Mouse (Mus musculus) forebrain, embryonic 14.5 days (tissue): ENCODE measurements around the gene Anks1b. TPM values are rescaled to one million over a fixed set of nuclear protein-coding genes. Genes with fewer than 3 reads are reported as not detected.

Source experiments
- ATAC-seq: fragments of 200-750 bp; cut with Nextera tagmentation; 2 replicates; pipeline ENCODE4 v1.8.0; 2017; ENCODE audit warnings: mild to moderate bottlenecking, moderate library complexity
- DNase-seq: peaks from one replicate; pipeline ENCODE4 v3.0.0-alpha.2; 2015; ENCODE audit warnings: low spot score
- H3K27ac ChIP-seq: fragments of 300-500 bp; sonication (generic); 2 replicates; pipeline ENCODE4 v1.5.1; 2014; ENCODE audit warnings: low read depth, mild to moderate bottlenecking, control low read depth, low read length, moderate library complexity
- H3K27me3 ChIP-seq: fragments of 300-500 bp; sonication (generic); replicated peaks from 2 replicates; pipeline ENCODE4 v1.6.1; 2014; ENCODE audit warnings: low read length, control low read depth, mixed read lengths; ENCODE audit not compliant: control insufficient read depth, insufficient read depth
- H3K36me3 ChIP-seq: fragments of 300-500 bp; sonication (generic); 2 replicates; pipeline ENCODE4 v1.6.1; 2014; ENCODE audit warnings: low read length, control low read depth; ENCODE audit not compliant: control insufficient read depth, insufficient read depth
- H3K4me1 ChIP-seq: fragments of 300-500 bp; sonication (generic); 2 replicates; pipeline ENCODE4 v1.6.1; 2014; ENCODE audit warnings: antibody characterized with exemption, low read length, control low read depth; ENCODE audit not compliant: control insufficient read depth, insufficient read depth
- H3K4me2 ChIP-seq: fragments of 300-500 bp; sonication (generic); 2 replicates; pipeline ENCODE4 v1.6.1; 2014; ENCODE audit warnings: mild to moderate bottlenecking, control low read depth, low read length
- H3K4me3 ChIP-seq: fragments of 300-500 bp; sonication (generic); 2 replicates; pipeline ENCODE4 v1.5.1; 2014; ENCODE audit warnings: low read depth, low read length, control low read depth
- H3K9ac ChIP-seq: fragments of 300-500 bp; sonication (generic); 2 replicates; pipeline ENCODE4 v1.6.1; 2014; ENCODE audit warnings: mild to moderate bottlenecking, low read length, control low read depth, moderate library complexity
- H3K9me3 ChIP-seq: fragments of 300-500 bp; sonication (generic); replicated peaks from 2 replicates; pipeline ENCODE4 v1.6.1; 2016; ENCODE audit warnings: low read length, control low read depth, mixed read lengths; ENCODE audit not compliant: control insufficient read depth
- WGBS: fragments of 180-500 bp; shearing (Covaris S2); extraction: QIAGEN DNeasy Blood & Tissue Kit; methylation state at CpG from one replicate; pipeline ENCODE4 v1.1.7; 2014; 5-methylcytosine and 5-hydroxymethylcytosine counted together
- polyA plus RNA-seq: library from polyadenylated mRNA; unstranded; fragments of >200 nt; fragmentation: Nextera tagmentation; extraction: Ambion mirVana; gene quantifications from 2 replicates; pipeline ENCODE4 v1.2.1, GENCODE M21; 2014

Anks1b gene
- polyA plus RNA-seq, 1 experiment from 2014 or later, result 36.0 TPM

DNA sequence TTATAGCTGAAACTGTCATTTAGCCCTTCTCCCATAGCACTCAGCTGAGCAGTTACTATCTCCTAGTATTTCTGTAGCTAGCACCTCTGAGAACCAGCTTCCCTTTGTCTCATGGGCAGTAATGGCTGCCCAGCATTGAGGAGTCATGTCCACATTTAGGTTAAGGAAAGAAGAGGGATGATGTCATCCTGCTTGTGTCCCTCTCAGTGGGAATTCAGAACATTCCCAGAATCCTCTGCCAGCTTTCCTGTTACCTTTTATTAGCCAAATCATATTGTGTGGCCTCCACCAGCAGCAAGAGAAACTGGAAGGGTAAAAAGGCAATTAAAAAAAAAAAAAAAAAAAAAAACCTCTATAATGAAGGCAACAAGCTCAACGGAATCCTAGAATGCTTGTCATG is 851.6 kb downstream of the Anks1b start:
- 56% methylated on average over 1 of the region's 1 CpGs for WGBS
- no peaks in the 10 kb centered on the region for H3K9me3 ChIP-seq
- H3K27ac ChIP-seq, result no peak overlapping the region
- peaks cover 7% of the 10 kb centered on the region for H3K4me1 ChIP-seq
- no peak overlapping the region for H3K4me2 ChIP-seq
- H3K36me3 ChIP-seq, result no peaks in the 10 kb centered on the region
- H3K4me3 ChIP-seq, result no peak overlapping the region
- no peaks in the 10 kb centered on the region for H3K27me3 ChIP-seq
- no peak overlapping the region for H3K9ac ChIP-seq
- ATAC-seq, result no peak
- no peak for DNase-seq

DNA sequence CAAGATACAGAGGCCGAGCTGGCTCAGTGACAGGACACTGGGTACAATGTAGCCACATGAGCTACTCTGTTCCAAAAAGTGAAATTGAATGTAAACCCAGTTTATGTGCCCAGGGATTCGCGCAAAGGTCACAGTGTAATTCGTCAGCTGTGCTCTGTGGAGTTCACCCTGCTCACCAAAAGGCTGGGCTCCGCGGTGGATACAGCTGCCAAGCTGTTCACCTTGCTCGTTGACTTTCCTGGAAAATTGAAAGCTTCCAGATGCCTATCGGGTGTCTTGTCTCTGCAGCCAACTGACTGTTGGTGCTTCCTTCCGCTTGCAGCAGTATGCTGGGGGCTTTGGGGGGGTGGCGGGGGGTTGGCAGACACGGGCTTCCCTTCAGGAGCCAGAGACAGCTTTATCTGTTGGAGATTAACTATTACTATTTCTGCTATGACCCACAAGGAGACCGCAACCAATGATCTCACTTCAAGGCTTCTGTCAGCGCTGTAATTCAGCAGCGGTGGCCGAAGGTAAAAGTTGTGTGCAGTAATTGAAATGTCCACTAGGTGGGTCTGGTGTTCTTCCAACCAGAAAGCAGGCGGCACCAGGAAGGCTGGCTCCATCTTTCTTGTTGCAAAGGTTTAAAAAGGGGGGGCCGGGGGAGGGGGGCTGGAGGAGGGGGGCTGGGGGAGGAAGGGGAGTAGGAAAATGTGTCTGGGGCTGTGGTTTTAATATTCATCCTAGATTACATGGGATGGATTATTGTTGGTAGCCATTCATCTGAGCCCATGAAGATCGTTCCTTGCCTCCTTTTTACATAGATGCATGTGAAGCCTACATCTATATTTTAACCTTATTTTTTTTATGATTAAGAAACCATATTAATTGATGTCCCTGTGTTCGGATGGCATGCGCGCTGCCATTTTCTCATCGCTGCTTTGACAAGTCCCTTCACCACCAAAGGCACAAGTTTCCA is 855.4 kb downstream of the Anks1b start:
- DNase-seq (peak; percentile 93), ATAC-seq (peak; percentile 82)
- Histone ChIP-seq H3K36me3 (no peaks in the 10 kb centered on the region), H3K4me2 (peak overlapping the region; percentile 41), H3K27me3 (no peaks in the 10 kb centered on the region), H3K9me3 (no peaks in the 10 kb centered on the region), H3K4me3 (no peak overlapping the region), H3K9ac (peak overlapping the region; percentile 37; the same call in 1 of the 2 replicates), H3K27ac (no peak overlapping the region), H3K4me1 (peaks cover 7% of the 10 kb centered on the region)
- 33% methylated on average over 22 of the region's 22 CpGs for WGBS

DNA sequence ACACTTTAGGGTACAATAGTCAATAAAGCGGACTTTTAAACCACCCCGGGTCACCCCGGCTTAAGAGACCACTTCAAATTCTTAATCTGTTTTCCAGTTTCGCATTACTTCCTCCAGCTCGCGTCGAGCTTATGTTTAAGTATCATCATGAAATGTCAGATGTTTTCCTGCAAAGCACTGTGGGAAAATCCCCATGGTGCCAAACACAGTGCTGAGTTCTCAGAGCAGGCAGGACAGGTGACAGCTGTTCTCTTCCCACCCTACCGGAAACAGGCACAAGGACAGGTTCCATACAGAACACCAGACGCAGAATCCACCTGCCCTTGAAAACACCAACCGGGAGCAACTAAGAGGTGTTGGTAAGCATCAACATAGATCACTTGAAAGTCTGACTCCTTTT is 856.2 kb downstream of the Anks1b start:
- Histone ChIP-seq H3K4me1 (peaks cover 7% of the 10 kb centered on the region), H3K27me3 (no peaks in the 10 kb centered on the region), H3K4me2 (peak overlapping the region; percentile 41), H3K9me3 (no peaks in the 10 kb centered on the region), H3K36me3 (no peaks in the 10 kb centered on the region), H3K4me3 (no peak overlapping the region), H3K9ac (peak overlapping the region; percentile 21; the same call in 1 of the 2 replicates), H3K27ac (no peak overlapping the region)
- WGBS, result 39% methylated on average over 10 of the region's 10 CpGs
- peak; percentile 42 for DNase-seq
- no peak for ATAC-seq

DNA sequence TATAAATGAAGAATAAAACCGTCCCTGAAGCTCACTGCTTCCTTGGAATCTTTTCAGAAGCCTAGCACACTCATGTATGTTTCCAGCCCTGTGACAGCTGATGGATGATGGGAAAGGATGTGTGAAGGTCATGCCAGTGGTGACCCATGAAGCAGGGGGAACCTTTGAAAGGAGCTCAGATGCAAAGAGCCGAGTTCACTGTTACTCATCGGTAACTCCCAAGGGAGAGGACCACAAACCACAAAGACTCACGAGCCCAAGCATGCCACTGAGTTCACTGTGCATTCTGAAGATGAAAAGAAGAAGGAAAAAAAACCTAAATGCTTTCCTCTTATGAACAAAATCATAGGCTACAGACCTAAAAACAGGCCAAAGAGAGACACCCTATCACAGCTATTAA is 859.5 kb downstream of the Anks1b start:
- Histone ChIP-seq H3K27ac (no peak overlapping the region), H3K4me1 (peaks cover 7% of the 10 kb centered on the region), H3K9ac (no peak overlapping the region), H3K27me3 (no peaks in the 10 kb centered on the region), H3K4me2 (no peak overlapping the region), H3K4me3 (no peak overlapping the region), H3K9me3 (no peaks in the 10 kb centered on the region), H3K36me3 (no peaks in the 10 kb centered on the region)
- ATAC-seq (no peak), DNase-seq (no peak)
- 70% methylated on average over 4 of the region's 4 CpGs for WGBS

DNA sequence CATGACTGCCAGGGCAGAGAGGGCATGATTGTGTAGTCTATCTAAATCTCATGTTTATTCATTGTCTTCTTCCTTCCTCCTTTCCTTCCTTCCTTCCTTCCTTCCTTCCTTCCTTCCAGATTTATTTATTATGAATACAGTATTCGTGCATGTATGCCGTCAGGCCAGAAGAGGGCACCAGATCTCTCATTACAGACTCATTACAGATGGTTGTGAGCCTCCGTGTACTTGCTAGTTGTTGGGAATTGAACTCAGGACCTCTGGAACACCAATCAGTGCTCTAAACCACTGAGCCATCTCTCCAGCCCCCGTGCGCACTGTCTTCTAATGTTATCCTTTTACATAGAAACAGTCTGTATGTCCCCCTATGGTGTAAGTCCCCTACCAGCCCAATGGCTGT is 860.3 kb downstream of the Anks1b start:
- DNase-seq (peak; percentile 76), ATAC-seq (peak; percentile 43; the same call in 1 of the 2 replicates)
- H3K4me3 ChIP-seq, result no peak overlapping the region
- 22% methylated on average over 5 of the region's 5 CpGs for WGBS
- H3K4me2 ChIP-seq, result no peak overlapping the region
- H3K9me3 ChIP-seq, result no peaks in the 10 kb centered on the region
- no peaks in the 10 kb centered on the region for H3K36me3 ChIP-seq
- H3K27me3 ChIP-seq, result no peaks in the 10 kb centered on the region
- no peak overlapping the region for H3K27ac ChIP-seq
- H3K4me1 ChIP-seq, result peaks cover 7% of the 10 kb centered on the region
- H3K9ac ChIP-seq, result no peak overlapping the region

DNA sequence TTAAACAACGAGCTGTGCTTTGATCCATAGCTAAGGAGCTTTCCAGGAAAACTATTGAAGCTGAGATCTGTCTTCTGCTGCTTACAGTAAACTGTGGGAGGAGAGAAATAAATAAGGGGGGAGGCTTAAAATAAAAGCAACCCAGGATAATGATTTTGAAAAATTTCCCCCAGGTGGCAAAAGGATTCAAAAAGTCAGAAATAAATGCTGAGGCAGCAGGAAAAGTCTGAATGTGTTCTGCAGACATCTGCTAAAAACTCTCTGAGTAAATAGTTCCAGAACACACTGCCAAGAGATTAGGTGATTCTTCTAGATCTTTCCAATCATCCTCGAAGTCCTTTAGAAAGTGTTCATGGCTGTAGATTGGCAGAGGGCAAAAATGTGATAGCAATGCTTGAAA is 865.2 kb downstream of the Anks1b start:
- 74% methylated on average over 2 of the region's 2 CpGs for WGBS
- Histone ChIP-seq H3K9me3 (no peaks in the 10 kb centered on the region), H3K36me3 (no peaks in the 10 kb centered on the region), H3K27me3 (no peaks in the 10 kb centered on the region), H3K4me1 (no peaks in the 10 kb centered on the region), H3K4me3 (no peak overlapping the region), H3K9ac (no peak overlapping the region), H3K27ac (no peak overlapping the region), H3K4me2 (no peak overlapping the region)
- no peak for DNase-seq
- no peak for ATAC-seq

DNA sequence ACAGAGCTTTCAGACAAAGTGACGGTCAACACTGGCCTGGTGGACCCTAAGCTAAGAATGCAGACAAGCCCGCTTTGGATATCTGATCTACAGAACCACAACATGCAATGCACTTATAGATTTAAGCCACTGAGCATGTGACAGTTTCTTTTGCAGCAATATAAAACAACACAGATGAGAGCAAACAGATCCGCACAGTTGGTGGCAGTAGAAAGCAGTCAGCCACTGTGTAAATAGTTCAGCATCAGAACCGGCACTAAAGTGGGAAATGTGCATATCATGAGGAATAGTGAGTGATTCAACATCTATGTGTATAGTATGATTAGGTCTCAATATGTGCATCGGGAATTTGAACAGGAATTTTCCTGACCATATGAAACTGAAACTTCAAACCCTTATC is 867.6 kb downstream of the Anks1b start:
- no peaks in the 10 kb centered on the region for H3K4me1 ChIP-seq
- no peaks in the 10 kb centered on the region for H3K27me3 ChIP-seq
- no peaks in the 10 kb centered on the region for H3K9me3 ChIP-seq
- 92% methylated on average over 5 of the region's 5 CpGs for WGBS
- DNase-seq (no peak), ATAC-seq (no peak)
- no peak overlapping the region for H3K27ac ChIP-seq
- H3K4me2 ChIP-seq, result no peak overlapping the region
- no peaks in the 10 kb centered on the region for H3K36me3 ChIP-seq
- H3K9ac ChIP-seq, result no peak overlapping the region
- no peak overlapping the region for H3K4me3 ChIP-seq

DNA sequence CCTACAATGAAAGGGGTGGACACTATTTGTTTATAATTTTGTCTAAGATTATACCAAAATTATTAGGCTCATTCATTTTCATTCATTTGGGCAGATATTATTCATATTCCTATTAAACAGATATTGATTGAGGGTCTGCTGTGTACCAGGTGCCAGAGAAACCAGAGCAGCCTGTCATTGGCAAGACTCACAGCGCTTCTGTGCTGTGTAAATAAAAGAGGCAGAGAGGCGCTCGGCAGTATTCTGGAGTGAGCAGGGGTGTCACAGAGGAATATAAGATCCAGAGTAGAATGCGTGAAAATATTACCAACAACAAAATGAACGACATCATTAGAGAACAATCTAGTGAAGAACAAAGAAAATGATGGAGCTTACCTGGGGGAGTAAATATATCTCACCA is 878.6 kb downstream of the Anks1b start:
- 75% methylated on average over 5 of the region's 5 CpGs for WGBS
- no peaks in the 10 kb centered on the region for H3K4me1 ChIP-seq
- 0 out of 2 replicates have a peak, but pooled peaks cover 2% of the 10 kb centered on the region for H3K9me3 ChIP-seq
- DNase-seq (peak; percentile 39), ATAC-seq (peak; percentile 65; the same call in 1 of the 2 replicates)
- H3K4me2 ChIP-seq, result no peak overlapping the region
- no peak overlapping the region for H3K4me3 ChIP-seq
- H3K27ac ChIP-seq, result peak overlapping the region; percentile 11; the same call in 1 of the 2 replicates
- H3K9ac ChIP-seq, result no peak overlapping the region
- H3K27me3 ChIP-seq, result no peaks in the 10 kb centered on the region
- H3K36me3 ChIP-seq, result no peaks in the 10 kb centered on the region

DNA sequence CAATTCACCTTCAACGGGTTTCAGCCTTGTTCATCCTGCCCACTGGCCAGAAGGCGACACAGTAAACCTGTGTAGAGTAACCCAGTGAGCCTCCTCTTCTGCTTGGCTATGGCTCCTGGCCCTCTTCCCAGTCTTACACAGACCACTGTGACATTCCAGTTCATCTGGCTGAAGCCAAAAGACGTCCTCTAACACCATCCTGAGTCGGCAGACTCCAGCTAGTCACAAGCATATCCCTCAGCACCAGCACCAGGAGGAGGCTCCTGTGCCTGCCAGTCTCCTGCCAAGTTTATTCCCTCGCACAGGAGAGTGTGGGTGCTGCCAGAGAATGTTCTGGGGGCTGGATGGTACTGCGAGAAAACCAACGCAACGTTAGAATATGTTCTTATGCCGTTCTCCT is 879.8 kb downstream of the Anks1b start:
- no peaks in the 10 kb centered on the region for H3K27me3 ChIP-seq
- H3K4me2 ChIP-seq, result no peak overlapping the region
- DNase-seq (peak; percentile 38), ATAC-seq (peak; percentile 75; the same call in 1 of the 2 replicates)
- no peak overlapping the region for H3K27ac ChIP-seq
- H3K36me3 ChIP-seq, result no peaks in the 10 kb centered on the region
- 66% methylated on average over 9 of the region's 9 CpGs for WGBS
- H3K4me3 ChIP-seq, result no peak overlapping the region
- 0 out of 2 replicates have a peak, but pooled peaks cover 2% of the 10 kb centered on the region for H3K9me3 ChIP-seq
- H3K9ac ChIP-seq, result no peak overlapping the region
- no peaks in the 10 kb centered on the region for H3K4me1 ChIP-seq
